Mouse (Mus musculus) testis, adult 2 months (tissue): Measurements from ENCODE around the gene Mlkl.

ENCODE experiments used
- CTCF ChIP-seq: fragments of 200-500 bp; IDR thresholded peaks from 2 replicates; pipeline ENCODE4 v1.5.1; 2012; ENCODE audit warnings: low read depth, mild to moderate bottlenecking, inconsistent platforms, low read length, moderate library complexity; ENCODE audit not compliant: control insufficient read depth, insufficient read depth, insufficient replicate concordance
- POLR2A ChIP-seq: fragments of 200-500 bp; IDR thresholded peaks from 2 replicates; pipeline ENCODE4 v1.6.1; 2012; ENCODE audit warnings: low read depth, mild to moderate bottlenecking, inconsistent platforms, low read length, moderate library complexity; ENCODE audit not compliant: control insufficient read depth

- TF ChIP-seq POLR2A (no peak), CTCF (no peak)
These were observed 612 bp upstream of the Mlkl start for GRCm38 (mm10) chr8:111338370-111339208.
